ENCODE assay signal across 10 mouse cellular contexts in genomic region chr7:114062451-114062850, GRCm38 (mm10). TPM values are rescaled to one million over a fixed set of nuclear protein-coding genes. Genes with fewer than 3 reads are reported as not detected.
A peak's percentile ranks its signal among the peaks of the same experiment; 100 is the strongest.
DNase-seq lines count a peak whose midpoint lies in the region.
"Had no signal": no experiment of that assay in that cellular context is flagged by ENCODE, and none has a peak within 500 bp of the region (broad histone marks: within the 10 kb centered on the region; RNA-seq: fewer than 3 reads in every experiment).

No protein-coding gene starts in this region.

- intact Hi-C loops in heart, postnatal 10 days (cut with DNase I) = no loop called here

- peak; percentile 58 to 67 for DNase-seq in heart, postnatal 10 days
- DNase-seq in heart, adult 11 months = no peak
- DNase-seq in lung, postnatal 10 days = peak; percentile 75
- DNase-seq in lung, postnatal 4 days = no peak
- peak; percentile 39 for DNase-seq in adrenal gland, postnatal 25 days
- DNase-seq in skeletal muscle tissue, adult 2 months (ENCODE audit: low read depth, low spot score) = peak; percentile 72
- no peak for DNase-seq in frontal cortex, postnatal 10 days (ENCODE audit: low spot score in 2 of 2)
- DNase-seq: cerebellum, adult 9-10 months; layer of hippocampus, postnatal 36 days; liver, embryonic 13.5 days had no signal

RNA-seq across cellular contexts. Expression of gene Rras2, which starts 55.1 kb away (rescaled TPM):
- 10 to 100 TPM; 50.2 to 66.9 TPM for total RNA-seq in heart, postnatal 10 days (2021)
- 23.9 and 28.3 TPM in 2 replicates for total RNA-seq in adrenal gland, postnatal 25 days (2021)

Comparison
In these comparisons a context has a peak if more than half of its experiments do, and no peak if none do; other contexts are left out.
1. DNase-seq: peak in heart, postnatal 10 days (2 of 2), lung, postnatal 10 days (single experiment), adrenal gland, postnatal 25 days (single experiment) and skeletal muscle tissue, adult 2 months (single experiment); none in heart, adult 11 months (single experiment), lung, postnatal 4 days (0 of 2) and frontal cortex, postnatal 10 days (0 of 2).